Mouse (Mus musculus) midbrain, embryonic 16.5 days (tissue): Measurements from ENCODE around the gene Pkp4. TPM values are rescaled to one million over a fixed set of nuclear protein-coding genes. Genes with fewer than 3 reads are reported as not detected.

Source experiments
- ATAC-seq: fragments of 200-750 bp; cut with Nextera tagmentation; 2 replicates; pipeline ENCODE4 v1.8.0; 2017; ENCODE audit warnings: moderate TSS enrichment
- H3K27ac ChIP-seq: fragments of 300-500 bp; sonication (generic); 2 replicates; pipeline ENCODE4 v1.5.1; 2014; ENCODE audit warnings: mild to moderate bottlenecking, low read length, mixed read lengths
- H3K27me3 ChIP-seq: fragments of 300-500 bp; sonication (generic); 2 replicates; pipeline ENCODE4 v1.6.1; 2014; ENCODE audit warnings: low read depth, low read length, mixed read lengths; ENCODE audit not compliant: control insufficient read depth, insufficient read depth
- H3K36me3 ChIP-seq: fragments of 300-500 bp; sonication (generic); 2 replicates; pipeline ENCODE4 v1.6.1; 2014; ENCODE audit warnings: mild to moderate bottlenecking, low read length, moderate library complexity, mixed read lengths; ENCODE audit not compliant: control insufficient read depth, insufficient read depth
- H3K4me1 ChIP-seq: fragments of 300-500 bp; sonication (generic); 2 replicates; pipeline ENCODE4 v1.6.1; 2014; ENCODE audit warnings: mild to moderate bottlenecking, low read length, mixed read lengths; ENCODE audit not compliant: control insufficient read depth, insufficient read depth
- H3K4me2 ChIP-seq: fragments of 300-500 bp; sonication (generic); 2 replicates; pipeline ENCODE4 v1.6.1; 2014; ENCODE audit warnings: mild to moderate bottlenecking, low read length, mixed read lengths
- H3K4me3 ChIP-seq: fragments of 300-500 bp; sonication (generic); 2 replicates; pipeline ENCODE4 v1.5.1; 2014; ENCODE audit warnings: low read depth, mild to moderate bottlenecking, low read length, moderate library complexity, mixed read lengths
- H3K9ac ChIP-seq: fragments of 300-500 bp; sonication (generic); 2 replicates; pipeline ENCODE4 v1.6.1; 2014; ENCODE audit warnings: low read depth, low read length, mixed read lengths
- H3K9me3 ChIP-seq: fragments of 300-500 bp; sonication (generic); replicated peaks from 2 replicates; pipeline ENCODE4 v1.6.1; 2014; ENCODE audit warnings: mild to moderate bottlenecking, low read length, mixed read lengths; ENCODE audit not compliant: control insufficient read depth, poor library complexity, severe bottlenecking
- WGBS: fragments of 180-500 bp; shearing (Covaris S2); extraction: QIAGEN DNeasy Blood & Tissue Kit; methylation state at CpG from one replicate; pipeline ENCODE4 v1.1.7; 2014; 5-methylcytosine and 5-hydroxymethylcytosine counted together
- polyA plus RNA-seq: library from polyadenylated mRNA; unstranded; fragments of >200 nt; fragmentation: Nextera tagmentation; extraction: Ambion mirVana; gene quantifications from 2 replicates; pipeline ENCODE4 v1.2.1, GENCODE M21; 2015

Pkp4 gene
- polyA plus RNA-seq, 1 experiment from 2014 or later = 27.1 TPM

DNA sequence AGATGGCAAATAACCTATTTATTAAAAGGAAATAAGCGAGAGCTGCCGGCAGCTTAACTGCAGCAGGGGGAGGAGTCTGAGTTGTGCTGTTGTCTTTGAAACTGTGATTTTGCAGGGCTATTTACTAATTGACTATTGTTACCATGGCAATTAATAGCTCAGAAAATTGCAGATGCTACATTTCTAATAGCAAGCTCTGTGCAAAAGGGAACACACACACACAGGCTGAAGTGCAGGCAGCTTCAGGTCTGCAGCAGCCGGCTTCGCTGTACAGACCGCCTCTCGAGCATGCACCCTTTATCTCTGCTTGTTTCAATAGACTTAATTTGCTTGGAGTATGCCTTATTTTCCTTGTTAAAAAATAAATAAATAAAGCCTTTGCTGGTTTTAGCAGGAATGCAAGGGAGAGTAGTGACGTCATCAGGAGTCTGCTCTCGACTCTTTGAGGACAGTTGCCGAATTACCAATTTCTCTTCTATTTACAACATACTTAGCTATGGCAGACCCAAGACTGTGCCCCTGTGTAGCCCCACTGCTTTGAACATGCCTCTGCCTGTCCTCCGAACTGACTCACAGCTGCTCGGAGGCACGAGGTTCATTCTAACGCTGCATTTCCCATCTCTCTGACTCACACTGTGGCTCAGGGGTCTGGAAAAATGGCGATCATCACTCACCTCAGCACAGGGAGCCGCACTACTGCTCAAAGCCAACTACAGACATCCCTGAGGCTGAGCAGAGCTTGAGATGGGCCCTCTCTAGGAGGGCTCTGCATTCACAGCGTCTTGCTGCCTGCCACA lies 190.9 kb downstream of the Pkp4 start:
- Histone ChIP-seq H3K4me1 (peaks cover 9% of the 10 kb centered on the region; the same call in 1 of the 2 replicates), H3K36me3 (peaks cover 5% of the 10 kb centered on the region; the same call in 1 of the 2 replicates), H3K9ac (no peak overlapping the region), H3K4me2 (no peak overlapping the region), H3K4me3 (no peak overlapping the region), H3K27ac (peak overlapping the region; percentile 73), H3K27me3 (no peaks in the 10 kb centered on the region), H3K9me3 (no peaks in the 10 kb centered on the region)
- peak; percentile 82 for ATAC-seq
- WGBS = 59% methylated on average over 16 of the region's 16 CpGs

DNA sequence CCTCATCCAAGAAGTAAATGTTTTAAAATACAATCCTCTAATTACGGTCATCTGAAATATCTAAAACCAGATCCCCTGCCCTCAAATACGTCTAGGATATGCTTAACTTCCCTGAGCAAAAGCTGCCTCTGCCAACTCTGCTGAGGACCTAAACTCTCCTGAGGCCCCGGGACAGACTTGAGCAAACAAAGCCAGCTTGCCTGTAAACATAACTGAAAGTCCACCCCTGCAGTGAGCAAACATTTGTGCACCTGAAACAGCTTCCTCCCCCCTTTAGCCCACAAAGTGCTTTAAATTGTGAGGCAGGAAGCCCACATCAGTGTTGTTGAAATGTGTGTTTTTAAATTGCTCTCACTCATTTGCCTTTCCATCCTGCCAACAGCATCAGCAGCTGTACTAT lies 193.2 kb downstream of the Pkp4 start:
- Histone ChIP-seq H3K27ac (no peak overlapping the region), H3K27me3 (no peaks in the 10 kb centered on the region), H3K4me2 (no peak overlapping the region), H3K36me3 (peaks cover 5% of the 10 kb centered on the region; the same call in 1 of the 2 replicates), H3K4me1 (peaks cover 9% of the 10 kb centered on the region; the same call in 1 of the 2 replicates), H3K9ac (no peak overlapping the region), H3K4me3 (no peak overlapping the region), H3K9me3 (no peaks in the 10 kb centered on the region)
- 84% methylated on average over 3 of the region's 3 CpGs for WGBS
- ATAC-seq = no peak

DNA sequence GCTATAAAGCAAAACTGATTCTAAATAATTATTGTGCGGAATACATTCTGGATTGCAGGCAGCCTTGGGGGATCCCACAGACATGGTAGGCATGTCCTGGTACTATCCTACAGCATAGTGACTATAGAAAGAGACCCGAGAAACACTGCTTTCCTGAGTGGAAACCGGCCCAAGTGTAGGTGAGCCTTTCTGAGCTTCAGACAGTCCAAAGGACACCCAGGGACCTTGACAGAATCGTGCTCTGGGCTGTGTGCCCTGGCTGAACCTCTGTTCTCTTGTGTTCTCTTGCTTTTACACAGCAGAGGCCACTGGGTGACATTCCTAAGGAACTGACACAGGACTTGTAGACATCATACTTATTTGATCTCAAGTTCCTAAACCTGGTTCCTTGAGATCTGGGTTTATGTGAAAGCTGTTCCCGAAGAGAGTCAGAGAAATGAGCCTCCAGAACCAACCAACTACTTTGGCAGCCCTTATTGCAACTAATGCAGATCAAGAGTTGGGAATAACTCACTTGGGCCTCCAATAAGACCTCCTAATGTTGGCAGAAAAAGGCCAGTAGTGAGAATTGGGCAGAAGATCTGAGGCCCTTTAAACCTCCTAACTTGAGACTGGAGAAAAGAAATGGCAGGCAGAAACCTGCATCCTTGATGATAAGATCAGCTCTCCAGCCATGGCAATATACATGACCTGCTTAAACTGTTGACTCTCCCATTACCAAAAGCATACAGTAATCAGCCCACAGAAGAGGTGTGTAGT lies 195.1 kb downstream of the Pkp4 start:
- Histone ChIP-seq H3K27ac (no peak overlapping the region), H3K4me1 (peaks cover 9% of the 10 kb centered on the region; the same call in 1 of the 2 replicates), H3K4me2 (no peak overlapping the region), H3K4me3 (no peak overlapping the region), H3K9ac (no peak overlapping the region), H3K27me3 (no peaks in the 10 kb centered on the region), H3K9me3 (no peaks in the 10 kb centered on the region), H3K36me3 (peaks cover 5% of the 10 kb centered on the region; the same call in 1 of the 2 replicates)
- no peak for ATAC-seq
- WGBS = 98% methylated on average over 5 of the region's 5 CpGs

DNA sequence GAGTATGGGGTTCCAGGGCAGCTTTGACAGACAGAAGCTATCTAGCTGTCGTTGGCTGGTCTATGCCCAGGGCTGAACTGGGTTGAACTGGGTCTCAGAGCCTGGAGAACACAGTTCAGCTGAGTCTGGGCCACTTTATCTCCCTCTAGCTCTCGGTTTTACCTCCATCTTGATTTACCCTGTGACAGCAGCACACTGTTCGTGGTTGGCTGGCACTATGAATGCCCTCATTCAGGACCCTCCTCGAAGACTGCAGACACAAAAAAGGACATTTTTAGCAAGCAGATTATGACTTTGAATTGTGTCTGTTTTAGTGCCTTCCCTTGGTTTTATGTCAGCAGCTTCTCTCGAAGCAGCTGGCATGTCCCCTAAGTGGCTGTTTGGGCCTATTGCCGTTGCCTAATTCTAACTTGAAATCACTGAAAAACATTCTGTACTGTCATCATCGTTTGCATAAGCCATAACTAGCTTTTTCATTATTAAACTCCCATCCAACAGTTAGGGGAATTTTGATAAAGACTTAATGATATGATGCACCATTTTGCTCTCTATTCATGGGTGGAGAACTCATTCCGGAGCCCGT lies 199.2 kb downstream of the Pkp4 start:
- no peak overlapping the region for H3K9ac ChIP-seq

GRCm38 (mm10) chr2:59361350-59361780 lies 200.7 kb downstream of the Pkp4 start:
- Histone ChIP-seq H3K27ac (no peak overlapping the region), H3K9me3 (no peaks in the 10 kb centered on the region), H3K4me3 (no peak overlapping the region), H3K4me2 (no peak overlapping the region), H3K27me3 (no peaks in the 10 kb centered on the region), H3K4me1 (no peaks in the 10 kb centered on the region; the same call in 1 of the 2 replicates), H3K36me3 (no peaks in the 10 kb centered on the region), H3K9ac (no peak overlapping the region)
- ATAC-seq = peak; percentile 46; the same call in 1 of the 2 replicates
- 22% methylated on average over 4 of the region's 4 CpGs for WGBS

More for the DNA sequence above, 199.2 kb downstream of the Pkp4 start:
- Histone ChIP-seq H3K4me3 (no peak overlapping the region), H3K4me1 (no peaks in the 10 kb centered on the region; the same call in 1 of the 2 replicates), H3K9me3 (no peaks in the 10 kb centered on the region), H3K36me3 (0 out of 2 replicates have a peak, but pooled peaks cover 2% of the 10 kb centered on the region), H3K4me2 (no peak overlapping the region), H3K27me3 (no peaks in the 10 kb centered on the region), H3K27ac (no peak overlapping the region)
- 75% methylated on average over 9 of the region's 9 CpGs for WGBS
- ATAC-seq = no peak

DNA sequence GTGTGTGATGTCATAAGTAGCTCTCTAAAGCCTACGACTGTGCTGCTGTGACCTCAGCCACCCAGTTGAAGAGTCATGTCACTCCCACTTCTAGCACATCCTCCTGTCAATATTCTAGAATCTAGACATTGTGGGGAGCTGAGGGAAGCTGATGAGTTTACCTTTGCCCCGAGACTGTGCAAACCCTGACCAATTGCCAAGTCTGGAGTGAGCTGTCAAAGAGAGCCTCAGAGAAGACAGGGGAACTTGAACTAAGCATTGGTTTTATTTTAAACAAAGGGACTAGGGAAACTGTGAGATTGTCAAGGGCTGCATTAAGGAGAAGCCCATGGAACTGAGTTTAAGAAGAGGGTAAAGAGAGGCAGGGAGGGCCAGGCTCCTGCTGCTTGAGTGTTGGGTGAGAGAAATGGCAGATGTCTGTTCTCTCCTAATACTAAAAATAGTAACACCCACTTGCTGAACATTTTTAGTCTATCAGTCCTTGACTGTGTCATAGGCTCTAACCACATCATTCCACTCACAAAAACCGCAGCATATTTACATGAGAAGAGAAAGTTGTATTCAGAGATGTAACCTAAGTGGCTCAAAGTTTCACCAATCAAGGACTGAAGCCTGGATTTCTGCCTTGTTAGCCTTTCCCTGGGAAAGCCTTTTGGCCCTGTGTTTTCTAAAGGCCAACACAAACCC lies 203.6 kb downstream of the Pkp4 start:
- ATAC-seq = no peak
- Histone ChIP-seq H3K4me1 (no peaks in the 10 kb centered on the region; the same call in 1 of the 2 replicates), H3K36me3 (no peaks in the 10 kb centered on the region), H3K4me3 (no peak overlapping the region), H3K9me3 (no peaks in the 10 kb centered on the region), H3K9ac (no peak overlapping the region), H3K27me3 (no peaks in the 10 kb centered on the region), H3K27ac (no peak overlapping the region), H3K4me2 (no peak overlapping the region)
- WGBS = 84% methylated on average over 3 of the region's 3 CpGs

GRCm38 (mm10) chr2:59367191-59367590 lies 206.5 kb downstream of the Pkp4 start:
- H3K9ac ChIP-seq = no peak overlapping the region
- H3K4me2 ChIP-seq = no peak overlapping the region
- H3K36me3 ChIP-seq = no peaks in the 10 kb centered on the region
- WGBS = 95% methylated on average over 4 of the region's 4 CpGs
- H3K4me1 ChIP-seq = no peaks in the 10 kb centered on the region
- H3K27ac ChIP-seq = no peak overlapping the region
- no peak overlapping the region for H3K4me3 ChIP-seq
- H3K27me3 ChIP-seq = no peaks in the 10 kb centered on the region
- ATAC-seq = no peak
- H3K9me3 ChIP-seq = 0 out of 2 replicates have a peak, but pooled peaks cover 2% of the 10 kb centered on the region

DNA sequence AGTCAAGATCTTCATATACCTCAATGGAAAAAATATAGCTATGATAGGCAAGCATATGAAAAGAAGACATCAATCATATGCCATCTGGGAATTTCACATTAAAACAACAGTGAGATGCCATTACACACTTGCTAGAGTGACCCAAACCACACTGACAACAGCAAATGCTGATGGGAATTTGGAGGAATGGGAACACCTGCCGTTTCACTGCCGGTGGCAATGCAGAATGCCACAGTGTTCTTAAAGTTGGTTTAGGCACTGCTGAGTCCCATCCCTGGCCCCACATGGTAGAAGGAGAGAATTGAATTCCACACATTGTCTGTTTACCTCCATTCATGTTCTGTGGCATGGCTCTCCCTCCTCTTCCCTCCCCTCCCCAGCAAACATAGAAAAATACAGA lies 212.5 kb downstream of the Pkp4 start:
- Histone ChIP-seq H3K9me3 (0 out of 2 replicates have a peak, but pooled peaks cover 2% of the 10 kb centered on the region), H3K4me2 (no peak overlapping the region), H3K4me3 (no peak overlapping the region), H3K9ac (no peak overlapping the region), H3K27ac (no peak overlapping the region), H3K36me3 (no peaks in the 10 kb centered on the region), H3K27me3 (no peaks in the 10 kb centered on the region), H3K4me1 (no peaks in the 10 kb centered on the region)
- WGBS = 85% methylated on average over 2 of the region's 2 CpGs
- no peak for ATAC-seq
